Mouse (Mus musculus) splenic B cell, adult 2 months (primary cell): ENCODE measurements around the gene Ssu2.

Experiments used
- DNase-seq: peaks from one replicate; pipeline ENCODE4 v3.0.0-alpha.2; 2011; ENCODE audit warnings: low read depth, low spot score
- H3K27me3 ChIP-seq: 2 replicates; pipeline ENCODE4 v1.6.1; 2012; ENCODE audit warnings: mild to moderate bottlenecking, low read length, moderate library complexity, mixed read lengths; ENCODE audit not compliant: control insufficient read depth, poor library complexity, insufficient read depth, severe bottlenecking
- H3K36me3 ChIP-seq: 2 replicates; pipeline ENCODE4 v1.6.1; 2012; ENCODE audit warnings: mild to moderate bottlenecking, low read length, moderate library complexity, mixed read lengths; ENCODE audit not compliant: control insufficient read depth, poor library complexity, insufficient read depth, severe bottlenecking

The Ssu2 gene

DNA sequence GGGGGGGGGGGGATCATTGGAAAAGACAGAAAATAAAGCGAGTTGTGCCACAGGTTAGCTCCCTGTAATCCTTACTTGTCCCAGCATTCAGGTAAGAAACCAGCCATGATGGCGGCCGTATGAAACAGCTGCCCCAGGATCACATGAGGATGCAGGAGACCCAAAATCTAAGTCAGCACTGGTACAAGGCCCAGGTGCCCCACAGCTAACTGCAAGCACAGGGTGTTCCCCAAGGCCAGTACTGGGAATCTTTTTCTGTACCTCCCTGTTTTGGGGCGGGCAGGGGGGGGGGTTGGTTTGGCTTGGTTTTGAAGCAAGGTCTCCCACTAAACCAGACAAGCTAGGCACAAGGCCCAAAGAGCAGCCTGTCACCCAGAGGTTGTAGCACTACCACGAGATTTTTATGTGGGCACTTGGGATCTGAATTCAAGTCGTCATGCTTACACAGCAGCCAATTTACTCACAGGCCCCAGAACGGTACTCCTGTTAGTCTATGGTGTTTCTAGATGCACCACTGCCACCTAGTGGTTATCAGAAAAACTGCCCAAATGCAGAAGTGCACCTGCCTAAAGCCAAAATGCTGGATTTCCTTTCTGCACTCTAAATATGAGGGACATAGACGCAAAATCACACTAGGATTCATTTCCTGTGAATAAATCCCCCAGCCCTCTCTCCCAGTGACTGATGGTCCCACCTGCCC is 13.8 kb downstream of the Ssu2 start:
- DNase-seq, result peak; percentile 46
- no peaks in the 10 kb centered on the region for H3K27me3 ChIP-seq
- H3K36me3 ChIP-seq, result no peaks in the 10 kb centered on the region

DNA sequence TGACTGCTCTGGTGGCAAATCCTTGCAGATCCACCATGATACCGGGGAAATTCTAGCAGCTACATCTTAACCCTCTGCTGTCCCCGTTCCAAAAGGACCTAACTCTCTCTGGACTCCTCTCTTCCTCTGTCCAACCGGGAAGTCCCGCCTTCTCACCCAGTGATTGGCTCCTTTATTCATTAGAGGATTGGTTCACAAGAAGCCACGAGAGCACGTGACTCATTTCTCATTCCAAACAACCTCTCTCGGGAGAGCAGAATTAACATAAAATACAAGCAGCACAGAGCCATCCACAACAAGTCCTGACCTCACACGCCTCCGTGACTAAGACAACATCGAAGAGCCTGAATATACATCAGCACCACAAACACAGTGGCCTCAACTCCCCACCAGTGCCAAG is 22.5 kb downstream of the Ssu2 start:
- no peaks in the 10 kb centered on the region for H3K36me3 ChIP-seq
- H3K27me3 ChIP-seq, result no peaks in the 10 kb centered on the region
- no peak for DNase-seq

DNA sequence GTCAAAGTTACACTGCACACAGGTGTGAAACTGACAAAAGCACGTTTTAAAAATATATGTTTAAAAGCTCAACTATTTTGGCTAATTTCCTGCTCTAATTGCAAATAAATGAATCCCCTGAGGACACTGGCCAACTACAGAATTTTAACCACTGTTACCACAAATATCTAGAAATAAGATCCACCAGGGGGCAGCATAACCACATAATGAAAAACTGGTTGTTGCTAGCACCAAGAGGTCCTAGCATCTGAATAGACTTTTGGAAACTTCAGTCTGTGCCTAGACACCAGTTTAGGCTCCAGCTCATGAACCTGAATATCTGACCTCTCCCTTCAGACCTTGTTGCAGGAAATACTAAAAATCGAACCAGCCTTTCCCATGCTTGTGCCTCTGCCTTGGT is 23.2 kb downstream of the Ssu2 start:
- Histone ChIP-seq H3K36me3 (no peaks in the 10 kb centered on the region), H3K27me3 (no peaks in the 10 kb centered on the region)
- DNase-seq, result peak; percentile 20

DNA sequence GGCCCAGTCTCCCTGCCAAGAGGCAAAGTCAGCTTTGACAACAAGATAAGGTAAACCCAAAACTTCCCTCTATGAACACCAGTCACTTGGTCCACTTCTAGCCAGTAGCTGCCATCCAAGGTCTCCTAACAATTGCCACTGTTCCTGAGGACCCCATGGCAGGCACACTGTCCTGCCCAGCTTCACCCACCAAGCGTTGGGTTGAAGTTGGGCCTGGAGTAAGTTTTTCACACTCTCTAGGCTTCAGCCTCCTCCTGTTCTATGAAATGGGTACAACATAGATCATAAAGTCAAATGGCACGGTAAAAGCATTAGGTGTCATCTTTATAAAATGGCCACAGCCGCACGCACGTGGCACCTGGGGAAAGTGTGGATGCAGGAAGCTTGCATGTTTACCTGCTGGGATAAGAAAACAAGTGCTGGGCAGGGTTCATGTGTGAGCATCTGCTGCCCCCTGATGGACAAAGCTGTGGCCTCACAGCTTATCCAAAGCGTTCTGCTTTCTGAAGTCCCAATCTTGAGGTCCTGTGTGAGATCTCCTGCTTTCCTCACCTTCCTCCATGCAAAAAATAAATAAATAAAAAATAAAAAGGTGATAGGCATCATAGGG is 25.4 kb downstream of the Ssu2 start:
- Histone ChIP-seq H3K27me3 (no peaks in the 10 kb centered on the region), H3K36me3 (no peaks in the 10 kb centered on the region)
- DNase-seq, result peak; percentile 33

DNA sequence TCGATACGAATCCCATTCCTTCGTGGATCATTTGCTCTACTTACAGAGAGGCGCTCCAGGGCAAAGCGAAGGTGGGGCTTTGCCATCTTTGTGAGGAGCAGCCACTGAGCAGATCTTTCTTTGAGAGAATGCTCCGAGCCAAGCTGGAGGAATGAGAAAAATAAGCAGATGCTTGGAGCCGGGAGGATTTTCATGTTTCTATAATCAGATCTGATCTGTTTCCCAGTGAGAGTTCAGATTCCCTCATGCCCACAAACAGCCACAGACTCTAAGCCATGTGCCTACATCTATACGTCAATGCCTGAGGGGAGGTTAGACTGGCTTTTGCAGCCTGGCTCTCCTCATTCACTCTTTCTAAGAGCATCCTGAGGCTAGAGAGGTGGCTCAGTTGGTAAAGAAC is 27.1 kb downstream of the Ssu2 start:
- DNase-seq, result no peak

DNA sequence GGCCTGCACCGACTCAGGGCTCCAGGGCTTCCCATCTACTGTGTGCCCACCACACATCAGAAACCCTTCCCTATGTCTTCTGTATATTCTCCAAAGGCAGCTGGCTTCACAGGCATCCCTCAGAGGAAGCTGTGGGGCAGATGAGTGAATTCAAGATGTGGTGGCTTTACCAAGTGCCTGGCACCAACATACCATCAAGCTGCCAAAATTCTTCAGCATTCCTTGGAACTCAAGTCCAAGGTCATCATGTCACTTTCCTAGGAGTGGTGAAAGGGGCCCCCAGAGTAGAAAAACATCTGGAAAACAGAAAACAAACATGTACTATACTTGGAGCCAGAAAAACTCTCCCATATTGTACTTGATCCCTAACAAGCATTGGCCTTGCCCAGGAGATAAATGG is 28.5 kb downstream of the Ssu2 start:
- Histone ChIP-seq H3K36me3 (no peaks in the 10 kb centered on the region), H3K27me3 (no peaks in the 10 kb centered on the region)
- no peak for DNase-seq

More for the DNA sequence above, 27.1 kb downstream of the Ssu2 start:
- Histone ChIP-seq H3K36me3 (no peaks in the 10 kb centered on the region), H3K27me3 (no peaks in the 10 kb centered on the region)

DNA sequence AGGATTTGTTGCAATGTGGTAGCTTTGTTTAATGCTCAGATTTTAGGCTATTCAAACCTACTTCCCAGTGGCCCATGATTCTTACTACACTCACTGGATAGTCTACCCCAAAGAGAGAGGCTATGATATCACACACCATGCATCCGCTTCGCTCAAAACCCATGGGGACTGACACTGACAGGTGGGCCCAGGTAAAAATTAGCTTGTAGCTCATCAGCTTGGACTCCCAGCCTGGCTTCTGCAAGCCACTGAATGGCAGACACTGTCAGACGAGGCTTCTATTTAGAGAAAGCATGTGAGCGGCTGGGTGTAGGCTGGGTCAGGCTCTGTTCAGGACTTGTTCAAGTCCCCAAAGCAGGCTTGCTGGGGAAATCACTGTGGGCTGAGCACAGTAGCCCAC is 37.4 kb downstream of the Ssu2 start:
- Histone ChIP-seq H3K36me3 (no peaks in the 10 kb centered on the region), H3K27me3 (no peaks in the 10 kb centered on the region)
- no peak for DNase-seq

DNA sequence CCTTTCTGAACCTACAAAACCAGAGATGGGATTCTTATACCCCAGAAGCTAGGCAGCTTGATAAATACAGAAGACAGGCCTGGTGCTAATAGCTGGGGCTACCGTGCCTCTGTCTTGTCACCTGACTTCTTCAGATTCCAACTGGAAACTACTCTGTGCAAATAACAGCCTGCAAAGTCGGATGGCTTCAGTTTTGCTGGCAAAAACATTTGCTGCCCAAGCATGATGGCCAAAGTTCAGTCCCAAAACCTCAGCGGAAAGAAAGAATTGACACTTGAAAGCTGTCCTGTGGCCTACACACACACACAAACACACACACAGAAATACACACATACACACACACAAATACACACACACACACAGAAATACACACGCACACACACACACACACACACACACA is 48.8 kb downstream of the Ssu2 start:
- DNase-seq, result no peak
- Histone ChIP-seq H3K27me3 (no peaks in the 10 kb centered on the region), H3K36me3 (no peaks in the 10 kb centered on the region)

DNA sequence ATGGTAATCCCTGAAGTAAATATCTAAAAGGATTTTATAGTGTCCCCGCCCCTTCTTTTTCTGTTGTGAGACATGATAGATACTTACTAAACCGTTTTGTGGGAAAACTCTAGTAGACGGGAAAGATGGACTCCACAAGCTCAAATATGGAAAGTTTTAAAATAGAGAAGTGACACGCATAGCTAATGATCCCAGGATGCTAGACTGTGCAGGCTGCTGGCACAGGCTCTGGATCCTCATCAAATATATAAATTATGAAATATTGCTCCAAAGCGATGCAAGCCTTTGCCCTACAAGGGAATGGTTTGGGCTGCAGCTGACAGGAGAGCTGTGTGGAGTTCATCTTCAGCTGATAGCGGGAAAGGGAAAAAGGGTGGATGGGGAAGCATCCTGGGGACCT is 50.2 kb downstream of the Ssu2 start:
- no peak for DNase-seq
- Histone ChIP-seq H3K36me3 (no peaks in the 10 kb centered on the region), H3K27me3 (no peaks in the 10 kb centered on the region)

DNA sequence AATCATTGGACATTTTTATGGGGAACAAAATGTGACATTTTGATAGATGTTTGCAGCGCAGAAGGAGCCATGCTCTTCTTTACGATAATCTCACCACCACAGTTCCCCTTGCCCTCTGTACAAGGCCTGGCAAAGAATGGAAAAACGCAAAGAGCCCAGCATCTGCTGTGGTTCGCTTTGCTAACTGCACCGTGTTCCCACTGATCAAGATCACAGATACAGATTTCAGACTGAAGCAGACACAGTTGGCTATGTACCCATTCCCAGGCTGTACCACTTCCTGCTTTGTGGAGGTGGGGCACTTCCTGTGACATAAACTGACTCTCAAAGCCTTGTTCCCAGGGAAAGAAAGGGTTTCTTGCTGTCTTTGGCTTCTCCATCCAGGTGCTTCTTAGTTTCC is 53.9 kb downstream of the Ssu2 start:
- no peaks in the 10 kb centered on the region for H3K36me3 ChIP-seq
- no peak for DNase-seq
- no peaks in the 10 kb centered on the region for H3K27me3 ChIP-seq

DNA sequence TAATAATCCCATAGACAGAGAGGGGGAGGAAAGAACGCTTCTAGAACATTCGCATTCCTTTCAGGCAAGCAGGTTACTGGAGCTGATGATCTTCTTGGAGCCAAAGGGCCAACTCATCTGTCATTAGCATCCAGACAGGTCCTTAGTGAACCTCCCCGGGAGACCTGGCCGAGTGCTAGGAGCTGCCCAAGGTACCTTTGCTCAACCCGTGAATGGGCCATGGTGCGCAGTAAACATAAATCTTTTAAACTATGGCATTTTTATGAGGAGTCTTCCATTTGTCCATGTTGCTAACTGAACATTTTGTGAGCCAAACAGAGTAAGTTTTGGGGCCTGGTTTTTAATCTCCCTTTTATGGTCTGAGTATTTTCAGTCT is 56.6 kb downstream of the Ssu2 start:
- DNase-seq, result no peak
- H3K36me3 ChIP-seq, result no peaks in the 10 kb centered on the region
- no peaks in the 10 kb centered on the region for H3K27me3 ChIP-seq

DNA sequence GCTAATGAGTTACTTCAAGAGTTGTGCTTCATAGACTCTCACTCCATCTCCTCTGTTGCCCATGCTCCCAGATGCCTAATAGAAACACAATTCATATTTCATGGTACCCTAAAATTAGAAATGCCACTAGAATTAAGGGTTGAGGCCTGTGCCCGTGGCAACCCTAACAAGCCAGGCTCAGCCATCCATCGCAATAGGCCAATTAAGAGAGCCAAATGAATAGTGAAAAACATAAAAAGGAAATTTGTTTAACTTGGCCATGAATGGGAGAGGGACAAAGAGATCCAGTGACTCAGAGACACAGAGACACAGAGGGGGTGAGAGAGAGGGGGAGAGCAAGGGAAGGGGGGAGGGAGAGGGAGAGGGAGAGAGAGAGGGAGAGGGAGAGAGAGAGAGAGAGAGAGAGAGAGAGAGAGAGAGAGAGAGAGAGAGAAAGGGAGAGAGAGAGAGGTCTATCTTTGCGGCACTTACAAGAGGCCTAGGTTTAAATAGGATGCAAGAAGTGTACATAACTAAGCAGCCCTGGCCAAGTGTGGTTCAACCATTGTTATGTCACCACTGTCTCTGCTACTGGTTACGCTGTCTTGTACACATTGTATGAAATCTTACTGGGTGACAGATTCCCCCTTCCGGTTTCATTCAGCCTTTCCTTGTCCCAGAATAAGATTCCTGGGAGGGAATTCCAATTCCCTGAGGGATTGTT is 57.2 kb downstream of the Ssu2 start:
- no peak for DNase-seq
- no peaks in the 10 kb centered on the region for H3K27me3 ChIP-seq

DNA sequence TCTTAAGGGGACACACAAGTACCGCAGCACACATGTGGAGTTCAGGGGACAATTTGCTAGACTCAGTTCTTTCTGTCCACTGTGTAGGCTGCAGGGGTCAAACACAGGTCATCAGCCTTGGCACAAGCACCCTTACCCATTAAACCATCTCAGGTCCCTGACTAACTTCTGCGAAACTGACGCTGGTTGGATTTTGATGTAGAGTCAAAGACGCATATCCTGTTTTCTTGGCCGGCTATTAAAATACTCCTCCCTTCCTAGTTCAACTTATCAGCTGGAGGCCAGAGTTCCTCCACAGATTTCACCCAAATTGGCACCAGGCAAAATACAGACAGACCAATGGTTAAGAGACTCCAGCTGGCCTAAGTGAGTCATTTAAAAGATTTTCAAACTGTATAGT is 60.0 kb downstream of the Ssu2 start:
- no peaks in the 10 kb centered on the region for H3K27me3 ChIP-seq
- DNase-seq, result no peak
- no peaks in the 10 kb centered on the region for H3K36me3 ChIP-seq

More for the DNA sequence above, 57.2 kb downstream of the Ssu2 start:
- H3K36me3 ChIP-seq, result no peaks in the 10 kb centered on the region

DNA sequence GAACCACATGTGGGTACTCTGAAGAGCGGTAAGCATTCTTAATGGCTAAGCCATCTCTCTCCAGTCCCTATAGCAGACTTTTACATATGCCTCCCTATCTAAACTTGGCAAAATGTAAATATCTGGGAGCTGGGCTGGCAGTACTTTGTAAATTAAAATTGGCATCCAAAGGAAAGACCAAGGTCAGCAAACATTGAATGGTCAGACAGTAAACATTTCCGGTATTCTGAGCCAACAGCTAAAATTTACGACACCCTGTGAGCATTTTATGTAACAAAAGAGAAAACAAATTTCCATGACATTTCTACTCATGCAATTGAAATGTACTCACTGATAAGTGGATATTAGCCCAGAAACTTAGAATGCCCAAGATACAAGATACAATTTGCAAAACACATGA is 62.6 kb downstream of the Ssu2 start:
- DNase-seq, result no peak
- H3K36me3 ChIP-seq, result no peaks in the 10 kb centered on the region
- H3K27me3 ChIP-seq, result no peaks in the 10 kb centered on the region

DNA sequence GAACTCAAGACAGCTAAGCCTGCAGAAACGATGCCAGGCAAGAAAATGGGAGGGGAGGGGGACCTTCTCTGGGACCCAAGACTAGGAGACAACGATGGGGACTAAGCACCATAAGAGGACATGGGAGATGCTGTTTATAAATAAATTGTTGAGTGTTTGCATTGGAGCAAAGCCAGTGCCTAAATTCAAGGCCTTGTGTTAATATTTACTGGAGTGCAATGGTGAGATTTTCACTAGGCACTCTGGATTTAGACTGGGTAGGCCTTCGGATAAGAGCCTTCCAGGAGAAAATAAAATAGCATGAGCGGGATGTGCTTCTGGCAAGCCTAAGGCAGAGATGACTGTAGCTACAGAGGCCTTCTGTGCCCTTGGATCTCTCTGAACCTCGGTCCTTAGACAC is 64.9 kb downstream of the Ssu2 start:
- no peaks in the 10 kb centered on the region for H3K36me3 ChIP-seq
- no peaks in the 10 kb centered on the region for H3K27me3 ChIP-seq
- DNase-seq, result no peak
